Mouse (Mus musculus) neural tube, embryonic 15.5 days (tissue): Measurements from ENCODE around the gene Olfr1360. TPM values are rescaled to one million over a fixed set of nuclear protein-coding genes. Genes with fewer than 3 reads are reported as not detected.

Experiments
- microRNA-seq: library from miRNA; unstranded; fragments of <30 nt; microRNA quantifications from one replicate; pipeline ENCODE4, GENCODE M21; 2017
- polyA plus RNA-seq: library from polyadenylated mRNA; unstranded; fragments of >200 nt; fragmentation: Nextera tagmentation; extraction: Ambion mirVana; gene quantifications from 2 replicates; pipeline ENCODE4 v1.2.1, GENCODE M21; 2015

Gene Olfr1360
- polyA plus RNA-seq, 1 experiment from 2014 or later: not detected

Small RNA genes within 50 kb of the gene (microRNA-seq; reads per million reads assigned to microRNA genes)
- not detected for gene Gm44357
- not detected for gene Gm44367

Other genes with a start within 250 kb of the Olfr1360 start
- gene Pgbd1, start 236.3 kb downstream of the Olfr1360 start, polyA plus RNA-seq: 3.0 and 3.1 TPM in 2 replicates
- gene Zscan26, start 223.7 kb downstream of the Olfr1360 start, polyA plus RNA-seq: 25.7 TPM in 2 replicates
- 3.0 TPM in 2 replicates for gene Nkapl, start 208.9 kb downstream of the Olfr1360 start, polyA plus RNA-seq
- 8.7 and 10.0 TPM in 2 replicates for gene Zkscan4, start 198.5 kb downstream of the Olfr1360 start, polyA plus RNA-seq
- not detected in 2 replicates for gene Gm10065, start 198.0 kb downstream of the Olfr1360 start, polyA plus RNA-seq
- gene AK157302, start 182.2 kb downstream of the Olfr1360 start, polyA plus RNA-seq: 0.24 and 0.41 TPM in 2 replicates
- 8.5 and 9.7 TPM in 2 replicates for gene Gm11273, start 176.0 kb downstream of the Olfr1360 start, polyA plus RNA-seq
- gene Zkscan8, start 146.3 kb downstream of the Olfr1360 start, polyA plus RNA-seq: 4.3 and 4.9 TPM in 2 replicates
- gene Olfr1366, start 134.6 kb downstream of the Olfr1360 start, polyA plus RNA-seq: 0.08 and 0.11 TPM in 2 replicates
- 0.04 TPM in 2 replicates for gene Olfr1535, start 117.5 kb downstream of the Olfr1360 start, polyA plus RNA-seq
- gene Olfr1364, start 95.6 kb downstream of the Olfr1360 start, polyA plus RNA-seq: not detected in 2 replicates
- not detected in 2 replicates for gene Olfr1362, start 63.4 kb downstream of the Olfr1360 start, polyA plus RNA-seq
- 0.04 TPM in 1 of 2 replicates, not detected in the other for gene Olfr11, start 34.9 kb downstream of the Olfr1360 start, polyA plus RNA-seq
- not detected in 2 replicates for gene Olfr1361, start 14.0 kb downstream of the Olfr1360 start, polyA plus RNA-seq
- gene Olfr1359, start 20.7 kb upstream of the Olfr1360 start, polyA plus RNA-seq: not detected in 2 replicates
- not detected in 2 replicates for gene Hist1h2bl, start 38.7 kb upstream of the Olfr1360 start, polyA plus RNA-seq
- gene Hist1h2ai, start 39.0 kb upstream of the Olfr1360 start, polyA plus RNA-seq: 7.9 and 9.5 TPM in 2 replicates
- 3.2 and 5.6 TPM in 2 replicates for gene Hist1h3h, start 40.3 kb upstream of the Olfr1360 start, polyA plus RNA-seq
- 0.87 and 2.3 TPM in 2 replicates for gene Hist1h2bm, start 44.6 kb upstream of the Olfr1360 start, polyA plus RNA-seq
- 0.45 and 0.56 TPM in 2 replicates for gene Hist1h4j, start 57.7 kb upstream of the Olfr1360 start, polyA plus RNA-seq
- gene Hist1h4k, start 73.1 kb upstream of the Olfr1360 start, polyA plus RNA-seq: 2.2 and 2.7 TPM in 2 replicates
- 5.6 and 7.7 TPM in 2 replicates for gene Hist1h2ak, start 76.4 kb upstream of the Olfr1360 start, polyA plus RNA-seq
- not detected in 2 replicates for gene Hist1h2bn, start 76.7 kb upstream of the Olfr1360 start, polyA plus RNA-seq
- 2.2 and 5.8 TPM in 2 replicates for gene Hist1h1b, start 103.2 kb upstream of the Olfr1360 start, polyA plus RNA-seq
- gene Hist1h3i, start 106.0 kb upstream of the Olfr1360 start, polyA plus RNA-seq: 20.1 and 38.6 TPM in 2 replicates
- gene Hist1h2an, start 109.8 kb upstream of the Olfr1360 start, polyA plus RNA-seq: 4.1 TPM in 1 of 2 replicates, not detected in the other
- 0.56 and 1.8 TPM in 2 replicates for gene Hist1h2bp, start 110.1 kb upstream of the Olfr1360 start, polyA plus RNA-seq
- gene Hist1h2bq, start 132.8 kb upstream of the Olfr1360 start, polyA plus RNA-seq: 3.9 and 10.2 TPM in 2 replicates
- 1.5 TPM in 1 of 2 replicates, not detected in the other for gene Hist1h2ao, start 133.1 kb upstream of the Olfr1360 start, polyA plus RNA-seq
- gene Hist1h4m, start 134.3 kb upstream of the Olfr1360 start, polyA plus RNA-seq: not detected in 2 replicates
- gene Hist1h4n, start 154.8 kb upstream of the Olfr1360 start, polyA plus RNA-seq: 3.9 and 6.9 TPM in 2 replicates
- 380 and 932 TPM in 2 replicates for gene Hist1h2ap, start 156.1 kb upstream of the Olfr1360 start, polyA plus RNA-seq
- gene Hist1h2br, start 156.3 kb upstream of the Olfr1360 start, polyA plus RNA-seq: 3.4 and 10.4 TPM in 2 replicates